Mouse (Mus musculus) heart, embryonic 15.5 days (tissue): ENCODE results near the gene Gja6. TPM values are rescaled to one million over a fixed set of nuclear protein-coding genes. Genes with fewer than 3 reads are reported as not detected.

Source experiments
- ATAC-seq: fragments of 200-750 bp; cut with Nextera tagmentation; replicated peaks from 2 replicates; pipeline ENCODE4 v1.8.0; 2017; ENCODE audit warnings: low read depth, moderate TSS enrichment; ENCODE audit not compliant: insufficient number of reproducible peaks, insufficient read depth, low FRiP score
- H3K27ac ChIP-seq: fragments of 300-500 bp; sonication (generic); 2 replicates; pipeline ENCODE4 v1.5.1; 2015; ENCODE audit warnings: mild to moderate bottlenecking, inconsistent platforms
- H3K27me3 ChIP-seq: fragments of 300-500 bp; sonication (generic); 2 replicates; pipeline ENCODE4 v1.6.1; 2015; ENCODE audit warnings: inconsistent platforms
- H3K36me3 ChIP-seq: fragments of 300-500 bp; sonication (generic); 2 replicates; pipeline ENCODE4 v1.6.1; 2015; ENCODE audit warnings: mild to moderate bottlenecking, inconsistent platforms
- H3K4me1 ChIP-seq: fragments of 300-500 bp; sonication (generic); replicated peaks from 2 replicates; pipeline ENCODE4 v1.6.1; 2015; ENCODE audit warnings: inconsistent platforms
- H3K4me2 ChIP-seq: fragments of 300-500 bp; sonication (generic); 2 replicates; pipeline ENCODE4 v1.6.1; 2015; ENCODE audit warnings: inconsistent platforms, mild to moderate bottlenecking, moderate library complexity
- H3K4me3 ChIP-seq: fragments of 300-500 bp; sonication (generic); 2 replicates; pipeline ENCODE4 v1.5.1; 2015; ENCODE audit warnings: mild to moderate bottlenecking, inconsistent platforms
- H3K9ac ChIP-seq: fragments of 300-500 bp; sonication (generic); 2 replicates; pipeline ENCODE4 v1.6.1; 2015; ENCODE audit warnings: mild to moderate bottlenecking, inconsistent platforms
- H3K9me3 ChIP-seq: fragments of 300-500 bp; sonication (generic); replicated peaks from 2 replicates; pipeline ENCODE4 v1.6.1; 2016; ENCODE audit warnings: inconsistent platforms
- WGBS: fragments of 180-500 bp; shearing (Covaris S2); methylation state at CpG from one replicate; pipeline ENCODE4 v1.1.7; 2015; ENCODE audit warnings: mixed read lengths; 5-methylcytosine and 5-hydroxymethylcytosine counted together
- polyA plus RNA-seq: library from polyadenylated mRNA; unstranded; fragments of >200 nt; fragmentation: Nextera tagmentation; extraction: Ambion mirVana; gene quantifications from 2 replicates; pipeline ENCODE4 v1.2.1, GENCODE M21; 2015

The Gja6 gene
- polyA plus RNA-seq, 1 experiment from 2014 or later = not detected

DNA sequence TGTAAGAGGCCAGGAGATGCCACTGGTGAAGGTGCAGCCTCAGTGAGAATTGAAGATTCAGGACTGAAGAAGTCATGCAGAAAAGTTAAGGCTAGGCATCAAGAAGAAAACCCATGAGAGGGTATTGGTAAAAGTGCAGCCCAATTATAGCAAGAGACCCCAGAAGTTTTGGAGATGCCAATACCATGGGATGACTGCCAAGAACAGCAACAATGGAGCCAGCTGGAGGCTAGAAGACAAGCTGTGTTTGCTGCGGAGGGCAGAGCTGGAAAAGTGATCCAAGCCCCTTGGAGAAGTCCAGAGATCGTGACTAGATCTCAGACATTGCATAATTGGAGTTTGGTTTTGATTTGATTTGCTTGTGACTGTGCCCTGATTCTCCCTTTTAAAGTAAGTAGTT lies 20.6 kb downstream of the Gja6 start:
- Histone ChIP-seq H3K4me2 (no peak overlapping the region), H3K9me3 (no peaks in the 10 kb centered on the region), H3K27ac (no peak overlapping the region), H3K4me1 (no peaks in the 10 kb centered on the region), H3K9ac (no peak overlapping the region), H3K36me3 (no peaks in the 10 kb centered on the region), H3K4me3 (no peak overlapping the region), H3K27me3 (no peaks in the 10 kb centered on the region)
- ATAC-seq = no peak
- WGBS = 67% methylated on average over 2 of the region's 2 CpGs

DNA sequence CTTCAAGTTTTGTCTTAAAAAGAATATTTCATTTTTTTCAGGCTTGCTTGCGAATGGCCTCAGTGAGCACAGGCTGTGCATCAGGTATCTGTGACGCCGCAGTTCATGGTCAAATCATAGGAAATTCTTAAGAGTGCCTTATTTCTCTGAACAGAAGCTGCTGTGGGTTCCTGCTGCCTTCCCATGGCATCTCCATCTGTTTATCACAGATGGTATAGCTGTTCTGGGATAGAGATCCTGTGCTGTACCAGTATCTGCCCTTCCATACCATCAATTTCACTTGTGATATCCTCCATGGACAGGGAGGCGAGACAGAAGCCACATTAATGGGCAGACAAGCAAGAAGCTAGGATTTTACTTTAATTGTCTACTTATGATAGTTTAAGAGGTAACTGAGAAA lies 40.3 kb downstream of the Gja6 start:
- Histone ChIP-seq H3K4me1 (no peaks in the 10 kb centered on the region), H3K36me3 (no peaks in the 10 kb centered on the region), H3K4me3 (no peak overlapping the region), H3K4me2 (no peak overlapping the region), H3K27ac (no peak overlapping the region), H3K27me3 (no peaks in the 10 kb centered on the region), H3K9ac (no peak overlapping the region), H3K9me3 (no peaks in the 10 kb centered on the region)
- WGBS = 93% methylated on average over 4 of the region's 4 CpGs
- ATAC-seq = no peak

DNA sequence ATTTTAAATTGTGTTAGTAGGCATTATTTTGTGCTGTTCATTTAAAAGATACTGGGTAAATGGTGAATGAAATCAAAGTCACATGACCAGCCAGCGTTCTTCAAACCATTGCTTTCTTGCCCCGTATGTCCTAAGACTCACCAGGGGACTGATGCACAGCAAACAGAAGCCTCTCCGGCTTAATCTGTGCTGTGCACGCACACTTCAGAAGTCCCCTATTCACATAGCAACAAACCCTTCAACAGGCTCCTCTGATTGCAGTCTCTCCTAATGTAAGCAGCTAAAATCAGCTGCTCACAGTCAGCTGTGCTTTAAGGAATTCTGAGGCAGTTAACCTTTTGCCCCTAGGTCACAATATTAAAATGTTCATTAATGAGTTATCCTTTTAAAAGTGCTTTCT lies 41.8 kb downstream of the Gja6 start:
- no peaks in the 10 kb centered on the region for H3K4me1 ChIP-seq
- no peaks in the 10 kb centered on the region for H3K27me3 ChIP-seq
- no peak for ATAC-seq
- H3K36me3 ChIP-seq = no peaks in the 10 kb centered on the region
- H3K4me2 ChIP-seq = no peak overlapping the region
- H3K27ac ChIP-seq = no peak overlapping the region
- H3K9ac ChIP-seq = no peak overlapping the region
- H3K9me3 ChIP-seq = no peaks in the 10 kb centered on the region
- no peak overlapping the region for H3K4me3 ChIP-seq
- WGBS = 76% methylated on average over 4 of the region's 4 CpGs

GRCm38 (mm10) chrX:160863689-160864383 lies 43.0 kb downstream of the Gja6 start:
- Histone ChIP-seq H3K9ac (no peak overlapping the region), H3K27ac (no peak overlapping the region), H3K4me3 (no peak overlapping the region), H3K36me3 (no peaks in the 10 kb centered on the region), H3K4me2 (no peak overlapping the region), H3K27me3 (no peaks in the 10 kb centered on the region), H3K4me1 (no peaks in the 10 kb centered on the region), H3K9me3 (no peaks in the 10 kb centered on the region)
- WGBS = 76% methylated on average over 4 of the region's 4 CpGs
- no peak for ATAC-seq

Other genes starting within 250 kb of the Gja6 start
- gene Ppef1, start 171.3 kb downstream of the Gja6 start, polyA plus RNA-seq = 0.11 TPM in 2 replicates
- gene Rs1, start 139.0 kb downstream of the Gja6 start, polyA plus RNA-seq = not detected in 2 replicates
- gene Cdkl5, start 87.7 kb upstream of the Gja6 start, polyA plus RNA-seq = 1.6 and 2.2 TPM in 2 replicates
- gene Scml2, start 210.1 kb upstream of the Gja6 start, polyA plus RNA-seq = 2.7 and 3.0 TPM in 2 replicates